Comparison of ENCODE assay signal across 7 mouse cellular contexts in the genomic region with DNA sequence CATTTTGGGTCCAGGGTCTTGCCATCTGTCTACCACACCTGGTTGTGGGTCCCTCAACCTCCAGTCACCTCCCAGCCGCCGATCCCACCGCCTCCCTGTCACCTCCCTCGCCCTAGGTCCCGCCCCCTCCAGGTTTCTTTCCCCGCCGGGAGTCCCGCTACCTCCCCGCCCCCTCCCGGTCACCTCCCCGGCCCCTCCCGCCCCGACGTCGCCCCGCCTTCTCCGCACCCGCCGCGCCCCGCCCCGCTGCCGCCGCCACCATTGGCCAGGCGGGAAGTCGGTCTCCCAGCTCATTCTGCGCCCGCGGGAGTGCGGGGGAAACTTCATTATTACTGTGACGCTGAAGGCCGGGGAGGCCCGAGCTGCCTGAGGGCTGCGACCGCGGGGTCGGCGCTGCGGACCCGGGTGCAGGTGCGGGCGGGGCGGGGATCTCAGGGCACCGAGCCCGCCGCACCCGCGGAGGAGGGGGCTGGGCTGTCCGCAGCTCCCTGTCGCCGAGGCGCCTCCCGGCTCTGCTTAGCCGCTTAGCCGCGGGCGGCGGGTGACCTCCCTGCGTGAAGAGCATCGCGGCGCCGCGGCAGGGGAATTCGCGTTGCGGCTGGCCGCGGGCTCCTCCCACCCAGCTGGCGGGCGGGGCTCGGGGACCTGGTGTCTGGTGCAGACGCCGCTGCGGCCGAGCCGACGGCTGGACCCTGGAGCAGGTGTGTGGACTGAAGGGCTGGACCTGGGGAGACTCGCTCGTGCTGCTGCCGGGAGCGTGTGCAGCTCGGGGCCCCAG. TPM values are rescaled to one million over a fixed set of nuclear protein-coding genes. Genes with fewer than 3 reads are reported as not detected.
A peak's percentile ranks its signal among the peaks of the same experiment; 100 is the strongest.
DNase-seq lines count a peak whose midpoint lies in the region; TF ChIP-seq lines count a peak whose summit lies in the region.

A gene (plus strand): TSS at position 234 of the 778 bp plus-strand sequence.

- intact Hi-C loops in left cerebral cortex, postnatal 36 days (cut with DNase I) = loop anchor here (10.0 kb wide), 1 partner anchor 103 kb away; no protein-coding TSS in a partner anchor

- H3K27ac ChIP-seq in cortical plate, adult 2 months (ENCODE audit: insufficient read depth, low read length) = peak within 1 kb of the TSS; percentile 91
- peak within 1 kb of the TSS; percentile 89 for H3K27ac ChIP-seq in midbrain, embryonic 10.5 days (replicated peaks)

- H3K4me1 ChIP-seq in cortical plate, adult 2 months (ENCODE audit: control insufficient read depth, insufficient read depth, low read length) = peaks cover 7% of the 10 kb centered on the region; the same call in 1 of the 2 replicates
- peaks cover 9% of the 10 kb centered on the region for H3K4me1 ChIP-seq in midbrain, embryonic 10.5 days

- peak; percentile 84 to 94 for DNase-seq in adrenal gland, adult (ENCODE audit: inconsistent age in 2 of 2, low spot score in 1 of 2)
- DNase-seq in gastrocnemius, postnatal 10 days = peak; percentile 71
- DNase-seq in induced T-regulatory cell, adult 2 months (ENCODE audit: low read depth) = peak; percentile 89
- peak; percentile 76 to 84 for DNase-seq in left cerebral cortex, postnatal 36 days (ENCODE audit: low spot score in 2 of 2)
- peak; percentile 71 for DNase-seq in midbrain, embryonic 10.5 days (ENCODE audit: low spot score)
- peak; percentile 51 for DNase-seq in skeletal muscle tissue, adult 2 months (ENCODE audit: low read depth, low spot score)

- H3K27me3 ChIP-seq in midbrain, embryonic 10.5 days (ENCODE audit: low read depth, poor library complexity, severe bottlenecking) = peaks cover 12% of the 10 kb centered on the region; the same call in 1 of the 2 replicates

- peak; percentile 66 for TF ChIP-seq POLR2A in cortical plate, adult 2 months (IDR thresholded peaks at IDR 0.05; ENCODE audit: extremely low read depth, insufficient read depth, low read length)

- under 1% methylated on average over 80 of the region's 83 CpGs for WGBS in midbrain, embryonic 10.5 days

- H3K9me3 ChIP-seq in midbrain, embryonic 10.5 days (replicated peaks) = no peaks in the 10 kb centered on the region

- peak within 1 kb of the TSS; percentile 84 for H3K4me3 ChIP-seq in cortical plate, adult 2 months (ENCODE audit: insufficient read depth, low read length)
- peak within 1 kb of the TSS; percentile 81 for H3K4me3 ChIP-seq in midbrain, embryonic 10.5 days

- no peaks in the 10 kb centered on the region for H3K36me3 ChIP-seq in midbrain, embryonic 10.5 days

- no peak for TF ChIP-seq CTCF in cortical plate, adult 2 months (IDR thresholded peaks at IDR 0.05; ENCODE audit: extremely low read depth, insufficient read depth, low read length)

RNA-seq across cellular contexts. Expression of the gene that starts here (rescaled TPM):
- 142 and 155 TPM in 2 replicates for polyA plus RNA-seq in cortical plate, adult 2 months (2012; rRNA removed)
- total RNA-seq in gastrocnemius, postnatal 10 days (2021) = 10 to 100 TPM; 76.2 to 77.6 TPM
- 100 to 1,000 TPM; 176 to 274 TPM for total RNA-seq in left cerebral cortex, postnatal 36 days (2021)
- 5.7 and 8.7 TPM in 2 replicates for polyA plus RNA-seq in midbrain, embryonic 10.5 days (2016; fragmentation: Nextera tagmentation; extraction: Ambion mirVana)

Comparison
In these comparisons a context has a peak if more than half of its experiments do, and no peak if none do; other contexts are left out.
1. Peak in every context shown above with its lines: DNase-seq, H3K4me3 ChIP-seq and H3K27ac ChIP-seq.
2. RNA of the gene that starts here (polyA plus RNA-seq): 142 to 155 TPM in cortical plate, adult 2 months; 5.7 to 8.7 TPM in midbrain, embryonic 10.5 days; every median in the first group is over 10 times any median in the second.